Mouse (Mus musculus): ENCODE data around the gene Cerk. TPM values are rescaled to one million over a fixed set of nuclear protein-coding genes. Genes with fewer than 3 reads are reported as not detected.
"Not testable (repeated sequence)": the region's sequence is repeated elsewhere in the genome, so short reads cannot be mapped to it uniquely, and the experiment has no call there.

Cerk gene
- total RNA-seq, 2 experiments from 2014 or later, result 5.5 to 10.1 TPM

DNA sequence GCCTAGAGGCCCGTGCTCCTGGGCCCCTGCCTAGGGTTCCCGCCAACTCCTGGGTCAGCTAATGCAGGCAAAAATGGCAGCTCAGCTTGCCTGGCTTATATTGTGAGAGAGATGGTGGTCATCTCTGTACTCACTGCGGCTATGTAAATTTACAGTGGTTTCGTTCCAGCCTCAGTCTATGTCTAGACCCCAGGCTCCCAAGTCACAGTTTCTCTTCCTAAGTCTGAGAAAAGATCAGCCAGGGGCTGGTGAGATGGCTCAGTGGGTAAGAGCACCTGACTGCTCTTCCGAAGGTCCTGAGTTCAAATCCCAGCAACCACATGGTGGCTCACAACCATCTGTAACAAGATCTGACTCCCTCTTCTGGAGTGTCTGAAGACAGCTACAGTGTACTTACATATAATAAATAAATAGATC lies 89.3 kb downstream of the Cerk start:
- not testable (repeated sequence) for ATAC-seq (replicated peaks; ENCODE audit: low FRiP score, poor library complexity, severe bottlenecking)

DNA sequence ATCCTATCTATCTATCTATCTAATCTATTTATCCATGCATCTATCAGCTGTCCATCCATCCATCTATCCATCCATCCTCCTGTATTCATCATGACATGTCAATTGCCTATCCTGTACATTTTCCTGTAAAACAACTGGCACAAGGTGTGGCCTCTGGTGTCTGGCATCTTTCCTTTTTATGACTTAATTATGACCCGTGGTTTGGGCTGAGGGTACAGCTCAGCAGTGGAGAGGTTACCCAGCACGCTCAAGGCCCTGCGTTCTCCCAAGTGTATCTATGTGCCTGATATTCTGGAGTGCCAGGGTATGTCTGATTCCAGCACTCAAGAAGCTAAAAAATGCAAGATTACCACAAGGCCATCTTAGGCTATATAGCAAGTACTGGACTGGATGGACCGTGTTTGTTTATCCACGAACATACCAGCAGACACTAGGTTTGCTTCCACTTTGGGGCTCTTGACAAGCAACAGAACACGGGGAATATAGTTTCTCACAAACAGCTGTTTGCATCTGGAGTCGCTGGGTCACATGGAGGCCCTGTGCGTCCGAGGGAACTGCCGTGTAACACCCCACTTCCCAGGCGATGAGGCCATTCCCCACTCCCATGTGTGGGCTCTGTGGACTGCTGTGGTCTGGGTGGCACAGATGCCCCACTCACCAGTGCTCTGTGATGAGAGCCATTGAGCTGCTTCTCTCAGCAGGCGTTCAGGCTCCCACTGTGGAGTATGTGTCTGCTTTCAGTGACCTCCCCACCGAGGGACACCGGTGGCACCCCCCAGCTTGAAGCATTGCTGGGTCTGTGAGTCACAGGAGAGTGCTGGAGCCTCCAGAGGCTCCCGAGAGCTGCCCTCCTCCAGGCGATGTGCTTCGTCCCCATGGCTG lies 90.0 kb downstream of the Cerk start:
- no peak for ATAC-seq (replicated peaks; ENCODE audit: low FRiP score, poor library complexity, severe bottlenecking)

DNA sequence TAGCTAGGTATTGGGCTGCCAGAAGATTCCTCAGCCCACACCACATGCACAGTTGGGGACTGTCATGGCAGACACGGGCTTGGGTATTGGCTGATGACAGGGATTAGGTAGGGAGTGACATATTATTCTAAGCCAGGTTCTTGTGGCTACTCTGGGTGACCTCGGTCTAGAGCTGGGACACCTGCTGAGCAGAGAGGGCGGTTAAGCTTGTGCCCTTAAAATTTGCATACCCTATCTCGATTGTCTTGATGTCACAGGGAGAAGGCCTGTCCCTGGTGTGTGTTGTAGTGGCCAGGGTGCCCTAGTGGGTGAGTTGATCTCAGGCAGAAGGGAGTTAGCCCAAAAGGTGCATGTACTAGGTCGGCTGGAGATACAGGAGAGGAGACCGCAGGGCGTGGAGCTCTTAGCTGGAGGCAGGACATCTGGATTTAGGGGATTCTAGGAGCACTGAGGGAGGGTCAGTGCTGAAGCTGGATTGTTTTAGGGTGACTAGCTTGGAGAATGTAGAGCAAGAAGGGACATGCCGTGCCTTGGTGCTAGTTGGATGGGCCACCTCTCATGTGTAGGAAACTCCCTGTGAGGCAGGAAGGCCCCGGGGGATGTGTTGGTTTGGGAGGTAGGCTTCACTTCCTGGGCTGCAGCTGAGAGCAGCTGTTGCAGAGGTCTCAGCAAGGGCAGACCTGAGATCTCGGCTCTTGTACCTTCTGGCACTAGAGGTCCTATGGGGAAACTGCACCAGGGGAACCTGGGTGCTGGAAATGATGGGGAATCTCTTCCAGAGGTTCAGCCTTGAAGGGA lies 91.4 kb downstream of the Cerk start:
- ATAC-seq (replicated peaks; ENCODE audit: low FRiP score, poor library complexity, severe bottlenecking), result no peak

DNA sequence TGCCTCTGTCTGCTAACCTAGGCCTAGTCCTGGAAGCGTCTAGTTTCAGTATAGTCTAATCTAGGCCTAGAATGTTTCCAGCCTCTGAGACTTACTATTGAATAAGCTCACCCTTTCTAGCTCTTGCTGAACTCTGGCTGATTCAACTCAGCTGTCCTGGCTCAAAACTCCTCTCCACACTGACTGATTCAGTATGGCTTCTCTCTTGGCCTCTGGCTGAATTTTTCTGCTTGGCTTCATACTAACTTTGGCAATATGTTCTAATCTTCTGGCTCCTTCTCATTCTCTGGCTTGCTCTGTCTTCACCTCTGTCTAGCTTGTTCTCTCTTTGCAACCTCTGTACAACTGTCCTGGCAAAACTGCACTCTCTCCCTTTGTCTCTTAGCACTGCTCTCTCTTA lies 92.7 kb downstream of the Cerk start:
- ATAC-seq (replicated peaks; ENCODE audit: low FRiP score, poor library complexity, severe bottlenecking), result no peak

DNA sequence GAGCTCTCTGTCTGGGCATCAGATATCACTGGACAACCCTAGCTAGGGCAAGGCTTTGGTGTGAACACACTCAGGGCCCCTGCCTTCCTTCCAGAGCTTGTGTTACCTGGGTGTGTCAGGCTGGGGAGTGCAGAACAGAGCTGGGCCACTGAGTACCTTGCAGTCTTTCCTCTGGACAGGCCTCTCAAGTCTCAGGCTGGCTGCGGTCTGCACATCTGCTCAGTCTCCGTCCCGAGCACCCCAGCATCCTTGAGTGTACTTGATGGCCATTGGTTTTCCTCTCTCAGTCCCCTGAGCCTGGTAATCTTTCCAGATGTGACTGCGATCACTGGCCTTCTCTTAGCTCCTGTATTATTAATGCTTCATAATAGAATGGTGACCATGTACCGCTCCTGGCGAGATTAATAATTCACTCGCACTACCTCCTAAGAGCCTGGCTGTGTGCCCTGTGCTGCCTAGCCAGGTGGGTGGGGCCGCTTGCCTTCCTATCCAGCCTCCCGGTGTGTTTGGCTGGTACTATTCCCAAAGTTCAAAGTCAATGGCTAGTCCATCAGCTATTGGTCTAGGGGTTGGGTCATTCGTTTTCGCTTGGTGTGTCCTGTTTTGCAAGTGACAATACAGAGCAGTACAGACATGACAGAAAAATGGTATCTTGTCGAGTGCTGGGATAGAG lies 93.8 kb downstream of the Cerk start:
- ATAC-seq (replicated peaks; ENCODE audit: low FRiP score, poor library complexity, severe bottlenecking), result no peak

DNA sequence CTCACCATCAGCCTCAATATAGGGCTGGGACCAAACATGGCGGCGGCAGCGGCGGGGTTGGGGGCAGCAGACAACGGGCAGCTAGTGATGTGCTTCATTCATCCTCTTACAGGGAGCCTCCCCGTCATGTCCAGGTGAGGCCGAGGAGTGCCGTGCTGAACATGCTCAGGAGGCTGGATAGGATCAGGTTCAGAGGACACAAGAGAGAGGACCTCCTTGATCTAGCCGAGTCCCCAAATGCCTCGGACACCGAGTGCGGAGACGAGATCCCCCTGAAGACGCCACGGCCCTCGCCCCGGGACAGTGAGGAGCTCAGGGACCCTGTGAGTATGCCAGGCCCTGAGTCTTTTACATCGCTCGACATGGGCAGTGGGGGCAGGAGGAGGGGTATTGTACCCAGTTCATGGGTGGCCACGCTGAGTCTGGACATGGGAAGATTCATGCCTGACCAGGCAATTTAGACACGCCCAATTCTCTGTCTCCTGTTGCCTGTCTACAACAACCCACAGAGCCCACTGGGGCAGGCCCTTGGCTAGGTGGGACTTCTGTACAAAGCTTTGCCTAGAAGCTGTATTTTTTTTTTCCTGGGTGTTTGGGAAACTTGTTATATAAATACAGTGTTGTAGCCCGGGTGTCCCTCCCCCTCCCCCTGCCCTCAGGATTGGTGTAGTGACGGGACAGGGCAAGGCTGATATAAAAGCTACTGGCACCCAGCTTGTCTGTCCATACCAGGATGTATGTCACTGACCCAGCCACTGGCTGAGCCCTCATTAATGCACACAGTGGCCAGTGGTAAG lies 94.5 kb downstream of the Cerk start:
- ATAC-seq (replicated peaks; ENCODE audit: low FRiP score, poor library complexity, severe bottlenecking), result no peak

- ATAC-seq (replicated peaks; ENCODE audit: low FRiP score, poor library complexity, severe bottlenecking), result no peak
Observed at GRCm38 (mm10) chr15:86090578-86090977, 95.4 kb downstream of the Cerk start.

DNA sequence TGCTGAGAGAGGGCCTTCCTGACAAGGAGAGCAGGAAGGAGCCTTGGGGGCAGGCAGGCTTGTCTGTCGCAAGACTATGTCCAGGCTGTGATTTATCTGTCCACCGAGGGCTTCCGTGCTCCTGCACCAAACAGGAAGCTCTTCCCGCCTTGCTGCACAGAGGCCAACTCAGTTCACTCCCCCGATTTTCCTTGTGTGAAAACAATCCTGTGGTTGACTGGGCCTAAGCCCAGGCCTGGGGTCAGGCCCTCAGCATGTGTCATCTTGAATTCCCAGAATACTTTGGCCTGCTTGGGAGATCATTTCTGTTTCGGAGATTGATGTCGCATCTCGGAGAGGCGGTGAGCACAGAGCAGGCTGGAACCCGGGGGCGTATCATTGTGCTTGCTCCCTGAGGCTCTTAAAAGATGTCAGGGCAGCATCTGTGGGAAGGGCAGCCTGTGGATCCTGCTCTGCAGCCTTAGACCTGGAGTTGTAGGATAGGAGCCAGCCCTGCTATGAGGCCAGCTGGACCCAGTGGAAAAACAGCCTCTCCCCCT lies 95.9 kb downstream of the Cerk start:
- no peak for ATAC-seq (replicated peaks; ENCODE audit: low FRiP score, poor library complexity, severe bottlenecking)

Other genes with a start within 250 kb of the Cerk start
- gene Celsr1, start 152.4 kb downstream of the Cerk start, total RNA-seq (2015; ENCODE audit: low replicate concordance), result 1.1 and 1.3 TPM in 2 replicates
- gene Celsr1, start 152.4 kb downstream of the Cerk start, total RNA-seq (2017; ENCODE audit: low replicate concordance), result 0.30 and 0.39 TPM in 2 replicates
- gene Gramd4, start 128.4 kb downstream of the Cerk start, total RNA-seq (2015; ENCODE audit: low replicate concordance), result 10.8 and 16.8 TPM in 2 replicates
- gene Gramd4, start 128.4 kb downstream of the Cerk start, total RNA-seq (2017; ENCODE audit: low replicate concordance), result 18.9 and 37.5 TPM in 2 replicates
- gene Tbc1d22a, start 28.3 kb upstream of the Cerk start, total RNA-seq (2015; ENCODE audit: low replicate concordance), result 7.6 and 9.2 TPM in 2 replicates
- gene Tbc1d22a, start 28.3 kb upstream of the Cerk start, total RNA-seq (2017; ENCODE audit: low replicate concordance), result 8.2 and 12.9 TPM in 2 replicates

Measured in erythroid progenitor cell, adult 5-6 weeks (primary cell).